Mouse (Mus musculus): ENCODE data around the gene Psme1.

GRCm38 (mm10) chr14:55589771-55590448, 12.0 kb downstream of the Psme1 start:
- TF ChIP-seq POLR2A (IDR thresholded peaks at IDR 0.05; ENCODE audit: insufficient read depth, low read length) (no peak), CTCF (IDR thresholded peaks at IDR 0.05; ENCODE audit: low read depth, low read length) (no peak), EP300 (IDR thresholded peaks at IDR 0.05; ENCODE audit: insufficient read depth, low read depth, low read length) (no peak)
